Mouse (Mus musculus) left cerebral cortex, adult 2 months (tissue): ENCODE results near the gene Prrc2a. TPM values are rescaled to one million over a fixed set of nuclear protein-coding genes. Genes with fewer than 3 reads are reported as not detected.

Source experiments
- DNase-seq, 2 experiments: peaks; one replicate each; pipeline ENCODE4 v3.0.0; 2021 to 2022; ENCODE audit warnings: low spot score in 2 of 2, mixed read lengths in 1 of 2; ENCODE audit errors: extremely low spot score in 1 of 2
- H3K27ac ChIP-seq: fragments of 200-600 bp; 2 replicates; pipeline ENCODE4 v1.8.1; 2022
- H3K4me3 ChIP-seq: fragments of 200-600 bp; 2 replicates; pipeline ENCODE4 v1.8.1; 2022
- CTCF ChIP-seq: fragments of 200-600 bp; IDR thresholded peaks from 2 replicates; pipeline ENCODE4 v1.8.1; 2022; ENCODE audit warnings: antibody characterized with exemption, mild to moderate bottlenecking, moderate library complexity
- intact Hi-C: fragments of 180-260 bp; cut with DNase I; formaldehyde crosslinking; loops from one replicate; pipeline ENCODE4 v1.15.1; 2025
- total RNA-seq, 2 experiments: library from RNA; stranded (reverse); gene quantifications; 2 replicates each; pipeline ENCODE4 v1.2.3; 2021

Gene Prrc2a
- total RNA-seq, 2 experiments from 2014 or later: 285 to 321 TPM

DNA sequence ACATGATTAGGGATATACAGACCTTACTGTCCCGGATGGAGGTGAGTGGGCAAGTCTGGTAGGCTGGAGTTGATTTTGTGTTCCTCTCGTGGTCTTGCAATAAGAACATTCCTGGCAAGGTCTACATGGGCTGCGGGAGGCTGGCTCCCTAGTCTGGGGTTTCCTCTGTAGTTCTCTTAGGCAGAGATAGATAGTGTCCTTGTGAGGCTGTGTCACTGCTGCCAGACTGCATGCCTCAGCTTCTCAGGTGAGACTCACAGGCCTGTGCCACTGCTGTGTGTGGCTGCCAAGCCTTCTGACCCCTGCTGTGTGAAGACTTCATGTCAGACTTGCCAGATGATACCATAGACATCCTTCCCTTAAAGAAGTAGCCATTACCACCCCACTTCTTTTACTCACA is 25.4 kb downstream of the Prrc2a start:
- intact Hi-C loops: no loop called here
- DNase-seq: no peak
- no peak for TF ChIP-seq CTCF
- Histone ChIP-seq H3K4me3 (no peak overlapping the region), H3K27ac (no peak overlapping the region)

DNA sequence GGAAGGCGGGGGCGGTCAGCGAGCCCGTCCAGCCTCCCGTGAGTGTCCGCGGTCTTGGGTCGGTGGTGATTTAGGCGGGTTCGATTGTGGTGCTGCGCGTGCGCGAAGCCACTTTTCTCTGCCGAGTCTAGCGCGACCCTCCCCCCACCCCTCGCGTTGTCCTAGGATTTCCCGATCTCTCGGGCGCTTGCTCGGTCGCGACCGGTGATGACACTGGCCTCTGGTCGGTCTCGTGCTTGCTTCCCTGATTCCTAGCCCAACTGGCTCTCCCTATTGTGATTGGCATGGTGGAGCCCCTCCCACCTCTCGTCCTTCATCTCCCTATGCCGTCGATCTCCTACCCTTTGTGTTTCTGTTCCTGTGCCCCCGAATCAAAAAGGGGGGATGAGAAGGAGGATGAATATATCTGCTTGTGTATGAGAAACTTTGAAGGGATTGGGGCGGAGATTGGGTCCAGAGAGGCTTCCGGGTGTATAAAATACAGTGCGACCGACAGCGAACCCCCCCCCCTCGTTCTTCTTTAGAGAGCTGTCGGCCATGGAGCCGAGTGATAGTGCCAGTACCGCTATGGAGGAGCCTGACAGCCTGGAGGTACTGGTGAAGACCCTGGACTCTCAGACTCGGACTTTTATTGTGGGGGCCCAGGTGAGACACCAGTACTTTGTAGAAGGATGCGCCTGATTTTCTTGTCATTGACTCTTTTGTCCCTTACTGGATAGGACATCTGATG is 28.9 kb downstream of the Prrc2a start:
- peak overlapping the region; percentile 99 for H3K27ac ChIP-seq
- DNase-seq: no peak
- H3K4me3 ChIP-seq: peak overlapping the region; percentile 90
- intact Hi-C loops: loop anchor here (1.0 kb wide), 3 partner anchors 14 to 100 kb away; partner anchors contain the start of genes Gpank1, Nfkbil1 and Prrc2a
- no peak for TF ChIP-seq CTCF

DNA sequence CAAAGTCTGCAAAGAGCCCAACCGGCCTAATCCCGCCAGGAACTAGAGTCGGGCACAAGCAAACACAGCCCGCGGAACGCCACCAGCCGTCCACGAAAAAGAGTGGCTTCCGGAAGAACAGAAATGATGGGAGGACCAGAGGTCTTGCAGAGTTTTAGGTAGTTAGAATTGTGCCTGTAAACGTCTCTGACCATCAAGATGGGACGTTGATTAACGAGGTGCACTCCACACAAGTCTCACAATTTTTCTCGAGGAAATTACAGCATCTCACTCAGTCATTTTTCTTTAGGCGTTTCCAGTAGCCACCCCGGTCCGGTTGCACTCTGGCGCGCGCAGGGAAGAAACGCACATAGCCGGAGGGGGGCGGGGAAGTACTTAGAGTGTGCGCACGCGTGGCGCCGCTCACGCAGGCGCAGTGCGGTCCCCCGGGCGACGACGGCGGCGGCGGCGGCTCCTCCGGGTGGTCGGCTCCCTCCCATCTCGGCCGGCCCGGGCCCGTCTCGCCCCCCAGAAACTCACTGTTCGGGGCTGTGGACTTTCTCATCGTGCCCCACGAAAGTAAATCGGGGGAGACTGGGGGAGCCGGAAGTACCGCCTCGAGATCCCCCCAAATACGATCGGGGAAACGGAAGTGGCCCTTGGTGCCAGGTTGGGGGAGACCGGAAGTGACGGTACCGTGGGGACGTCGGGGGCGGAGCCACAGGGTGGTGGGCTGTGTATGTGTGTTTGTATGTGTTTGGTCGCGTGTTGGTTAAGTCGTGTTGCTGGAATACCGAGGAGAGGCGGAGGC is 29.7 kb downstream of the Prrc2a start, which contains the start of gene Bag6:
Gene Bag6 (plus strand): TSS at position 378 of the 790 bp plus-strand sequence.
- DNase-seq: peak; percentile 93 to 94
- TF ChIP-seq CTCF: no peak
- Histone ChIP-seq H3K27ac (peak within 1 kb of the TSS; percentile 99), H3K4me3 (peak within 1 kb of the TSS; percentile 90)
- intact Hi-C loops: loop anchor here (1.0 kb wide), 3 partner anchors 14 to 100 kb away; partner anchors contain the start of genes Gpank1, Nfkbil1 and Prrc2a

DNA sequence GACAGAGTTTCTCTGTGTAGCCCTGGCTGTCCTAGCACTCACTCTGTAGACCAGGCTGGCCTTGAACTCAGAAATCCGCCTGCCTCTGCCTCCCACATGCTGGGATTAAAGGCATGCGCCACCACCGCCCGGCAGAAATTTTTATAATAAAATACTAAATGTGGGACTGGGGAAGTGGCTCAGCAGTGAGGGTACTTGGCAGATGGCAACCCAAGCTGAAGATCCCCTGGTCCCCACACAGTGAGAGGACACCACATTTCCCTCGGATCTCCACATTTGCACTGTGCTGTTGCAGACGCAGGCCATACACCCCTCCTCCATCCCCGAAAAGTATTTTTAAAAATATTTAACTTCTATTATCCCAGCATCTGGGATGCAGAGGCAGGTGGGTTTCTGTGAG is 31.2 kb downstream of the Prrc2a start:
- TF ChIP-seq CTCF: no peak
- no peak for DNase-seq
- no peak overlapping the region for H3K27ac ChIP-seq
- intact Hi-C loops: no loop called here
- no peak overlapping the region for H3K4me3 ChIP-seq

DNA sequence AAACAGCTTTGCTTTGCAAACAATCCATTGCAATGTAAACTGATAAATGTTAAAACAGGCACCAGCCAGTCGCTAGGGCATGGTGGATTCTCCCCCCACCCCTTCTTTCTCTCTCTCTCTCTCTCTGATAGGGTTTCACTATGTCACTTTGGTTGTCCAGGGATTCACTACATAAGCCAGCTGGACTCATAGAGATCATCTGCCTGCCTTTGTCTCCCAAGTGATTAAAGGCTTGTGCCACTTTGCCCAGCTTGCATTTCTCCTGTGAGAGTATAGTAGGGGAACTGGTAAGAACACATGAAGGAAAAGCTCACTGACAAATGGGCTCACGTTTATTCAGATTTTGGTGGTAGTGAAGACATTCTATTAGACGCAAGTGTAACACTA is 32.5 kb downstream of the Prrc2a start:
- H3K27ac ChIP-seq: no peak overlapping the region
- no peak for TF ChIP-seq CTCF
- no peak overlapping the region for H3K4me3 ChIP-seq
- intact Hi-C loops: no loop called here
- no peak for DNase-seq

DNA sequence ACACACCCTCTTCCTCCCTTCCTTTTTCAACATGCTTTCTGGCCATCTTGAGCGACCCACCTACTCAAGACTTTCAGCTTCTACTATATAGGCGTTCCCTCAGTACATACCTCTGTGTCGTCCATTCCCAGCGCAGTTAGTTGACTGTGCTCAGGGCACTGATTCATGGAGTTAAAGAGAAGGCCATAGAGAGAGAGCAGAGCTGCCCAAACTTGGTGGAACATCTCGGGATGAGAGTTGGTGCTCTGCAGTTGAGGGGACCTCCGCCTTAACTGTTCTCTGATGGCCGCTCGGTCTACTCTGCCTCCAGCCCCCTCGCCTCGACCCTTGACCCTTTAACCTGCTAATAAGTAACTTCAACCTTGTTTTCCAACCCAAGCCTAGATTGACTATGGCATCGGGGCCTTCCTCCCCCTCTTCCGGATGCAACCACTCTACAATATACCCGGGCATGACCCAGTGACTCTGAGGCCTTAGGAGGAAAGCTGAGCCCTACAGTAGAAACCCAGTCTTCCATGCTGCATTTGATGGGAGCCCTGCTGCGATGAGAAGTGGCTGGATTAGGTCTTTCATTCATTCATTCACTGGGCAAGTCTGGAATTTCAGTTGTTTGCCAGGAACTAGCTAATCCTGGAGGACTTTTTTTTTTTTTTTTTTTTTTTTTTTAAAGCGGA is 33.1 kb downstream of the Prrc2a start, which contains the start of gene Apom:
Gene Apom (minus strand): TSS at position 551 of the 674 bp plus-strand sequence.
- H3K27ac ChIP-seq: no peak within 1 kb of the TSS
- DNase-seq: no peak
- TF ChIP-seq CTCF: no peak
- no peak within 1 kb of the TSS for H3K4me3 ChIP-seq
- intact Hi-C loops: no loop called here

DNA sequence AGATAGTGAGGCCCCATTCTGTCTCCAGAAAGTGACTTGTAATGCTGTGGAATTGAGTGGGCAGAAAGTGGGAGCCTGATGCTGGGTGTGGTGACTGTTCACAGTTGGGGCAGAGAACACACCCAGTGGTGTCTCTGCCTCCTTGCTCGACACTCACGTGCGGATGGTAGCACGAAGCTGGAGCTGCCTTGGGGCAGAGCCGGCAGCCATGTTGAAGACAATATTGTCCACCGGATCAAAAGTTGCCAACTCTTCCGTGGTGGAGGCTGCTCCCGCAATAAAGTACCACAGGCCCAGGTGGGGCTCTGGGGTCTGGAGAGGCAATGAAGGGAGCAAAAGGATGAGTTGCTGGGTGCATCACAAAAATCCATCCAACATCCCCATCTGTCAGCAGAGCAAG is 33.7 kb downstream of the Prrc2a start:
- intact Hi-C loops: no loop called here
- DNase-seq: no peak
- H3K27ac ChIP-seq: no peak overlapping the region
- no peak for TF ChIP-seq CTCF
- H3K4me3 ChIP-seq: no peak overlapping the region

DNA sequence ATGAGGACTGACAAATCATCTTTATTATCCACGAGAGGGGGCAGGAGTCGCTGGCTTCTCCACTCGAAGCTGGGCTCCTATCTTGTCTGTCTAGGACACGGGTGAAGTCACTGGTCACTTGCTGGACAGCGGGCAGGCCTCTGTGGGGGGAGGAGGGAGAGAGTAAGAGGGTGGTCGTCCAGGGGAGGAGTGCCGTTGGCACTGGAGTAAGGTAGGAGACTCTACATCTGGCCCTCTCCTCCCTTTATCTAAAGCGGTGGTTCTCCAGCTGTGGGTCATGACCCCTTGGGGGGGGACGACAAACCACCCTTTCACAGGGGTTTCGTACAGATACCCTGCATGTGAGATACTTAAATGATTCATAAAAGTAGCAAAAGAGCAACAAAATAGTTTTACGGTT is 35.7 kb downstream of the Prrc2a start:
- intact Hi-C loops: no loop called here
- TF ChIP-seq CTCF: no peak
- DNase-seq: no peak
- no peak overlapping the region for H3K27ac ChIP-seq
- H3K4me3 ChIP-seq: no peak overlapping the region

DNA sequence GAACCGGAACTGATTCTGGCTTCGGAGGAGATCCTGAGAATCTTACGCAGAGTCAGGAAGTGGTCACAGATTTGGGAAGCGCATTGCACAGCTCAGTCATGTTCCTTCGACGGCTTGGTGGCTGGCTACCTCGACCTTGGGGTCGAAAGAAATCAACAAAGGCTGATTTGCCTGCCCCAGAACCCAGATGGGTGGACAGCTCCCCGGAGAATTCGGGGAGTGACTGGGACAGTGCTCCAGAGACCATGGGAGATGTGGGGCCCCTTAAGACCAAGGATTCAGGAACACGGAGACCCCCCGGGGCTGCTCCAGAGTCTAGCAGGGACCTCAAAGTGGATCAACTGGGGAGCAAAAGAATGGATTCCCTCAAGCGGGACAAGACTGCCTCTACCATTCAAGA is 37.7 kb downstream of the Prrc2a start:
- H3K27ac ChIP-seq: peak overlapping the region; percentile 96; the same call in 1 of the 2 replicates
- DNase-seq: no peak
- intact Hi-C loops: no loop called here
- peak overlapping the region; percentile 62 for H3K4me3 ChIP-seq
- no peak for TF ChIP-seq CTCF

DNA sequence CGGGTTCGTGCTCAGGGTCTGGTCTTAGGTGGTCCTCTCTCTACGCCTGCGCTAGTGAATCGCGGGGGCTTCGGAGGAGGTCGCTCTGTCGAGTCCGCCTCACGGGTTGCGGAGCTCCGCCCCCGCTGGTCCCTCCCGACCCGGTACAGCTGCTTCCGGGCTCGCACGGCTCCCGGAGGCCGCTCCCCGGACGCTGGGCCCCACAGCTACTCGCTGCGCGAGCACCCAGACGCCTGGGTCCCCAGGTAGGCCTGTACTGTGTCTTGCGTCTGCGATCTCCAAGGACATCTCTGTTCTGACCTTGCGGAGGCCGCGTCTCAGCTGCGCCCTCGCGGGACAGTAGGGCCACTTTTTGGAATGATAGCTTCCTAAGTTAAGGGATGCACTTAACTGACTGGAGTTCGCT is 38.5 kb downstream of the Prrc2a start, which contains the start of gene D17H6S53E:
Gene D17H6S53E (plus strand): TSS at position 168 of the 406 bp plus-strand sequence.
- intact Hi-C loops: no loop called here
- no peak for TF ChIP-seq CTCF
- peak; percentile 70 to 72 for DNase-seq
- Histone ChIP-seq H3K27ac (peak within 1 kb of the TSS; percentile 96), H3K4me3 (peak within 1 kb of the TSS; percentile 62)

DNA sequence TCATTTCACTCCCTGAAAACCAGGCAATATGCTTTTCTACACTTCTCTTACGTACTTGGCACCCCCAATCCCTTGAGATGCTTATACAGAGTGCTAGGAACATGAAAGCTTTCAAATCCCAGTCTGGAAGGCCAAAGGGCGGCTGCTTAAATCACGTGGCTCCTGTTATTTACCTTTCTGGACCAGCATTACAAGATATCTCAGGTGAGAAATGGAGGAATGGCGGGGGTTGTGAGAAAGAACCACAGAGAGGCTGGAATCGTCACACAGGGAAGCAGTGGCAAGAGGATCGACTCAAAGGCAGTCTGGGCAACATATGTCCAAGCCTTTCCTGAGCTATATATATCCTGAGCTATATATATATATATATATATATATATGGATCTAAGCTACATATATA is 39.1 kb downstream of the Prrc2a start:
- H3K27ac ChIP-seq: peak overlapping the region; percentile 96
- TF ChIP-seq CTCF: no peak
- intact Hi-C loops: no loop called here
- H3K4me3 ChIP-seq: peak overlapping the region; percentile 62
- DNase-seq: no peak
